Mouse (Mus musculus) right cerebral cortex, postnatal 36 days (tissue): Measurements from ENCODE around the gene Memo1.
A peak's percentile ranks its signal among the peaks of the same experiment; 100 is the strongest.

Source experiments
- DNase-seq, 2 experiments: peaks; one replicate each; pipeline ENCODE4 v3.0.0; 2022; ENCODE audit warnings: low spot score in 2 of 2, mixed read lengths in 1 of 2

Memo1 gene

DNA sequence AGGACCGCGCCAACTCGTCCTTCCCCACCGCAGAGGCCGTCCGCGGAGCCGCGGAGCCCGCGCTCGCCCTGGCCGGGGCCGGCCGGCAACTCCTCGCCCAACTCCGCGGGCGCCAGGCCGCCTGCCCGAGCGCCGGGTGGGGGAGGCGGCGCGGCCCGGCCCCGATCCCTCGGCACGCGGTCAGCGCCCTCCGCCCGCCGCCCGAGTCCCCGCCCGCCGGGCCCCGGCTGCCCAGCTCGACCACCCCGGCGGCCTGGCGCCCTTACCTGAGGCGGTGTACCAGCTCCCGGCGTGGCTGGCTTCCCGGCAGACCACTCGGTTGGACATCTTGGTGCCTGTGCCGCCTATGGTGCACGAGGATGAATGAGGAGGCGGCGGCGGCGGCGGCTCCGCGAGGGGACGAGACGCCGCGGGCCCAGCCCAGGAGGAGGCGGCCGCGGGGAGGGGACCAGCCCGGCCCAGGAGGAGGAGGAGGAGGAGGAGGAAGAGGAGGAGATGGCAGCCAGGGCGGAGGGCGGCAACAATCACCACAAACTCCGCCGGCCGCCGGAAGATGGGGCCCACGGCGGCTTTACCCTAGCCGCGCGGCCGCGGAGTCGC is 795 bp downstream of the Memo1 start:
- peak; percentile 58 to 70 for DNase-seq

DNA sequence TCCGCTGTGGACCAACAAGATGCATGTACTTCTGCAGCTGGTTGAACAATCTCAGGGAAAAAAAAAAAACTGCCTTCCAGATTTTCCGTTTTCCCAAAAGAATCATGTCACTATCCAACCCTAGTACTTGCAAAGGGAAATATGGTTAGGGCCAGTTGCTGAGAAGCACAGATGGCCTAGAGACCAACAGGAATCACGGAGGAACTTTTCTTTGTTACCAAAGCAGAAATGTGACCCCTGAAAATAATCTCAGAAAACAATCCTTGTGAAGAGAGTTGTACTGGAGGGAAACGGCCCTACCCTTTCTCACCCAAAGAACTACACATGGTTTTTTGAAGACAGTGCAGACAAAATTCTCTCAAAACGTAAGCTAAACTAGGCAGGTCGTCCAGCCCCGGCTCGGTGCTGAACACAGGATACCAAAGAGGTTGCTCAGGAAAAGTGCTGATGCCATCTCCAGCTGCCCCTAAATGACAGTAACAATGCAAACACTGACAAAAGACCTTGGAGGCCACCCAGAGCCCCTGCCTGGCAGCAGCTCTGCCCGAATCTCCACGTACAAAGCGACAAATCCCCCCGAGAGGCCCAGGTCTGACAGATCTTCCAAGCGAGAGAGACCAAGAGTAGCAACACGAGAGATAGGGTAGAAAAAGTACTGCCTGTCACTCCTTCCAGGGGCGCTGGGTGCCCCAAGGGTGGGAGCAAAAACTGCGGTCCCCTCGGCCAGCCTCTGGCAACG is 1.5 kb downstream of the Memo1 start:
- no peak for DNase-seq

DNA sequence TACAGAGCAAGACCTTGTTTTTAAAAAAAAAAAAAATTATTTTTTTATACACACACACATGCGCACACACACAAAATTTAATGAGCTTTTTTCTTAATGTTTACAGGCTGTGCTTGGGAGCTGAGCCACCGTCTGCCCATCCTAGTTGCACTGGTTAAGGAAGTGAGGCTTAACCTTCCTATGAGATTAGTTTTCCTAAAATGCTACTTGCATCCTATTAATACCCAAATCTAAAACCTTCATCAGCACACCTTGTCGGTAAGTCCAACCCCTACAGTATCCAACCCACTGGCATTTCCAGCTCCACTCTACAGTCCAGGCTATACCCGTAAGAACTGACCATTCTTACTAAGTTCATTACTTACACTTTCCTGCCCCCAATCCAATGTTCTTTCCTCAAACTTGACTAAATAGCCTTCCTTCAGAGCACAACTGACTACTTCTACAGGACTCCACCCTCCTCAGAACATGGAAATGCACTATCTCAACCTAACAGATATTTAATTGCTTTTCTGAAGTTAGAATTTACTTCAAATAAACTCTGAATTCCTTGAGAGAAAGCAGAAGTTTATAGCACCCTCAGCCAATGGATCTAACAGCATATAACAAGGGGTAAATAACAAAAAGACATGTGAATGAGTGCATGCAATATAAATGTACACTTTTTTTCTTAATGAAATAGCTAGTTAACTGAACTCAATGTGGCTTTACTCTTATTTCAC is 3.5 kb downstream of the Memo1 start:
- DNase-seq: no peak

DNA sequence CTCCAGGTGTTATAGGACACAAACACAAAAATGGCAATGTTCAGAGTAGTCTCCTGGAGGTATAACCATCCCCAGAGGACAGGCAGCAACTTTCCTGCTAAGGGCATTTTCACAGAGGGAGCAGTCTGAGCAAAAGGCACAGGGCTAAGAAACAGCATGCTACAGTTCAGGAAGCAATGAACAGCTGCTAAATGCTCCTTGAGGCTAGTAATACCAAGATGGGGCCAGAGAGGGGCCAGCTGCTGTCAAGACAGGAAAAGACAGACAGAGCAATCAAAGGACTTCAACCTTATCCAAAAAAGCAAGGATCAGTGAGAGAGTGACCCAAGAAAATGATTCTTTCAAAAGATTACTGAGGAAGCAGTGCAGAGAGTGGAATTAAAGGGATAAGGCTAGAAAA is 4.5 kb downstream of the Memo1 start:
- DNase-seq: no peak

DNA sequence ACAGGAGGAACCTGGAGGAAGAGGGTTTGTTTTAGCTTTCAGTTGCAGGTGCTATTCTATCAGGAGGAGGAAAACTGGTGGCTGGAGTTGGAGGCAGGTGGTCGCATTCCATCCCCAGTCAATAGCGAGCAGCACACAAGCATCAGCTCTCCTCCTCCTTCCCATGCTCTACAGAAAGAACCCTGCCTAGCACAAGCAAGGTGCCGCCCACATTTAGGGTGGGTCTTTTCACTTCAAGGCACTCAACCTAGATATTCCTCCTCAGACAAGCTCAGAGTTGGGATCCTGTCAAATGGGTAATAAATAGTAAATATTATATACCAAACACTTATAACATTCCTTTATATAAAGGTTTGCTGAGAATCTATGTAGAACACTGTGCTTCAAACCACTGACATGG is 5.1 kb downstream of the Memo1 start:
- DNase-seq: no peak

DNA sequence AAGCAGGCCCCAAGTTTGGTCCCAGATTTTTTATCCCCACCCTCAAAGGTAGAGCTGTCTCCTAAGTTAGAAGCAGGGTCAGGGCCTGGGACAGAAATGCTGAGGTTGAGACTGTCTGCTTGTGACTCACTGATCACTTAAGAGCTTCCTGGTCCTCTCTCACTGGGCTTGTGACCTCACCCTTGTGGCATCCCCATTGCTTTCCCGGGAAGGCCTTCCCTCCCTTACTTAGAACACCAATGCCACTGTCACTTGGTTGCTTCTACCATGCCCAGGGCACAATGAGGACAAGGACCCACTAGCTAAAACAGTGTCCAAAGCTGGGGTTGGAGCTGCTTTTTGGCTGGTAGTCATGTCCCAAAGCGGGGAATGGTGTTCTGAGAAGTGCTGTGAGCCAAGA is 6.7 kb downstream of the Memo1 start:
- DNase-seq: no peak

DNA sequence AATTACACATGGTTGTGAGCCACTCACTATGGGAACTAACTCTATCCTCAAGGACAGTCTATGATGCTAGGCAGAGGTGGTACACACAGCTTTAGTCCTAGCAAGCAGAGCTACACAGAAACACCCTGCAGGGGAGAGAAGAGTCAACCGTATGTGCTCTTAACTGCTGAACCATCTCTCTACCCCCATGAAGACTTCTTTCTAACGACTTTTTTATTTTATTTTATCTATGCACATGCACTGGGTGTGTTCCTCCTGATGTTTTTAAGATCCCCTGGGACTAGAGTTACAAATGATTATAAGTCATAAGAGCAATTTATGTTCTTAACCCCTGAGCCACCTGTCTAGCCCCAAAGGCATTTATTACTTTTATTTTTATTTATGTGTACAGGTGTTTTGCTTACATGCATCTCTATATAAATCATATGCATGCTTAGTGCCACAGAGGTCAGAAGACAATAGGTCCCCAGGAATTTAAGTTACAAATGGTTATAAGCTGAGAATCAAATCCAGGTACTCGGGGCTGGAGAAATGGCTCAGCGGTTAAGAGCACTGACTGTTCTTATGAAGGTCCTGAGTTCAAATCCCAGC is 9.1 kb downstream of the Memo1 start:
- DNase-seq: no peak

DNA sequence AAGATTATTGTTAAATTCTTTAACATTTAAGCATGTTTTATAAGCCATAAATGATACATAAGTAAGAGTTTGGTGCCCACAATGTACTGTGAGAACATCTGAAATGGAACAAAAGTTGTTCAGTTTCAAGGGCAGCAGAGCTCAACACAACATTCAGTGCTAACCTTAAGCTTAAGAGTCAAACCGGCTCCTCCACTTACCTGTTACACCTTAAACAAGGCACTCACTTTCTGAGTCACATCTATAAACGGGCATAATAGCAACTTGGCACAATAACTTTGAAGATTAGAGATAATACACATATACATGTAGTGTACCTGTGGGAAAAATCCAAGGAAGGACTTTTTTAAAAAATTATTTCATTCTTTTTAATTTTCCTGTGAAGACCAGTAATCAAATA is 9.6 kb downstream of the Memo1 start:
- no peak for DNase-seq

DNA sequence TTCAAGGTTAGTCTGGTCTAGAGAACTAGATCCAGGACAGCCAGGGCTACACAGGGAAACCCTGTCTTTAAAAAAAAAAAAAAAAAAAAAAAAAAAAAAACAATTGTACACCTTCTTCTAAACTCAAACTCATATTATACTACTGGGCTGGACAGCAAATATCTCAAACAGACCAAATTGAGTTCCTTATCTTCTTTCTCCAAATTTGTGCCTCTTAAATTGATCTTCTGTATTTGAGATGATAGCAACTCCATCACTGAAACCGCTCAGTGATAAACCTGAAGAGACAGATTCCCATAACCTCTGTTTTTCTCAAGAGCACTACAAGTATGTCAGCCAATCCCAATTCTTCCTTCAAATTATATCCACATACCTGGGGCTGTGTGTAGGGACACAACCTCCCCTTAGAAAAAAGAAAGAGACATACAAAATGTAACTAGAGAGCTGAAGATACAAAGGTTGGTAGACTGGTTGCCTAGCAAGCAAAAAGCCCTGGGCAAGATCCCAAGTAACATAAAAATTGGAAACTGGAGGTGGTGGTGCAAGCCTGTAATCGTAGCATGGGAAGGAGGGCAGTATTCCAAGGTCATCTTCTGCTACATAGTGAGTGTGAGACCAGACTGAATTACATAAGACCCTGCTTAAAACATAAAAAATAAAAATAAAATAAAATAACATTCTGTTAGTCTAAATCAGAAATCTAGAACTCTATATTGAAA is 10.8 kb downstream of the Memo1 start:
- no peak for DNase-seq

DNA sequence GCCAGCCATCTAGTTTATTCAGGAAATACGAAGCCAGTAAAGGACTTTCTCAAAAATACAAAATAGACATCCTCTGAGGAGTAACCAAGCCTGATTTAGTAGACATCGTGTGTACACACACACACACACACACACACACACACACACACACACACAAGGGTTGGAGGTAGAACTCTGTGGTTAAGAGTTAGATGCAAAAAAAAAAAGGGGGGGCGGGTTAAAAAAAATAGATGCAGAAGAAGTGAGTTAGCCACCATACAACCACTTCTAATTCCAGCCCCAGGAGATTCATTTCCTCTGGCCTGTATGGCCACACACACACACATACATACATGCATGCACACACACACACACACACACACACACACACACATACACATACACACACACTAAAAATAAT is 13.3 kb downstream of the Memo1 start:
- no peak for DNase-seq

DNA sequence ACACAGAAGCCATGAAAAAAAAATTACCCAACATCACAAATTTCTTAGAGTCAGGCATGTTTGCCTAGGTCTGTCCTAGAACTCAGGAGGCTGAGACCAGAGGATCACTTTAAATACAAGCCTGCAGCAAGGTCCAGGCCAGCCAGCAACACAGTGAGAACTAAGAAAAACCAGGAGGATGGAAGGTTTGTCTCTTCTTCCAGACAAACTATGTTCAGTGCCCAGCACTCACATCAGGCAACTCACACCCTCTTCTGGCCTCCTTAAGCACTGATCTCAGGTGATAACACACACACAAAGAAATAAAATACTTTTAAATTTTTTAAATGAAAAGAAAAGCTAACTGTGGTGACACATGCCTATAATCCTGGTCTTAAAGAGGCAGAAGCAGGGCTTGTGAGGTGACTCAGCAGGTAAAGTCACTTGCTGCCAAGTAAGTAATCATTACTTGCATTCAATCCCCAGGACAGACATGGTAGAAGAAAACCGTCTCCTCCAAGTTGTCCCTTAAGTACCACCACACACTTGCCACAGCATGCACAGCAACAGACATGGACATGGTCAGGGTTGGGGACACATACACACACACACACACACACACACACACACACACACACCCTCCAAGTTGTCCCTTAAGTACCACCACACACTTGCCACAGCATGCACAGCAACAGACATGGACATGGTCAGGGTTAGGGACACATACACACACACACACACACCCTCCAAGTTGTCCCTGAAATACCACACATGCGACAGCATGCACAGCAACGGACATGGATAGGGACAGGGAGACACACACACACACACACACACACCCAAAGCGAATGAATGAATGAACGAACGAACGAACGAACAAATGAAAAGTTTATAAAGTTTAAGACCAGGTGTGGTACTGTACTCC is 16.1 kb downstream of the Memo1 start:
- DNase-seq: no peak

DNA sequence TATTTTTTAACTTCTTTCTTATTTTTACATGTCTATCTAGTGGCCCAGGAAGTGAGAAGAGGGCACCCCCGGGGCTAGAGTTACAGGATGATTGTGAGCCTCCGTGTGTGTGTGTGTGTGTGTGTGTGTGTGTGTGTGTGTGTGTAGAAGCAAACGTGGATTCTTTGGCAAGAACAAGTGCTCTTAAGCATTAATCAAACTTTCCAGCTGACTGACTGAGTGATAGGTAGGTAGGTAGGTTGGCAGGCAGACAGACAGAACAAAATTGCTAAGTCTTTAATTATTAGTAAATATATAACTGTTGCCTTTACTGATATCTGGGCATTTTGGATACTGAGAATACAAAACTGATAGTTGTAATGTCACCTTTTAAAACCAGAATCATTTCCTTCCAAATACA is 20.9 kb downstream of the Memo1 start:
- no peak for DNase-seq

DNA sequence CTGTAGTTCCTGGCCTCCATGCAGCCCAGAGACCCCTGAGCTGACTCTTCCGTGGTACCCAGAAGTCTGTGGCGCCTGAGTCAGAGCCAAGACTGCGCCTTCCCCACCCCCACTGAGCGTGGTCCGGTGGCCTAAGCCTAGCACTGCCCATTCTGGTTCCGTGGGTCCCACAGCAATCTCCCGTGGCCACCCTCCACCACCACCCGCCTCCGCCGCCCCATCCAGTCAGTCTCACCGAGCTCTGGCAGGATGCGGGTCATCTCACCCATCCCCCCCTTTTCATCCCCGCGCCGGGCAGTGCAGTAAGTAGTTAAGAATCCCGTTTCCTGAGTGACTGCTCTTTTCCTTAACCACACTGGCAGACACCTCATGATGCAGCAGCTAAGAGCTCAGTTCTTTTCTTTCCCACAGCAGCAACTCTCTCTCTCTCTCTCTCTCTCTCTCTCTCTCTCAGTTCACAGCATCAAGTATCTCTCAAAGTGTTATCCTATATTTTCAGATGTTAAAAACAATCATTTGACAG is 22.6 kb downstream of the Memo1 start:
- DNase-seq: no peak

DNA sequence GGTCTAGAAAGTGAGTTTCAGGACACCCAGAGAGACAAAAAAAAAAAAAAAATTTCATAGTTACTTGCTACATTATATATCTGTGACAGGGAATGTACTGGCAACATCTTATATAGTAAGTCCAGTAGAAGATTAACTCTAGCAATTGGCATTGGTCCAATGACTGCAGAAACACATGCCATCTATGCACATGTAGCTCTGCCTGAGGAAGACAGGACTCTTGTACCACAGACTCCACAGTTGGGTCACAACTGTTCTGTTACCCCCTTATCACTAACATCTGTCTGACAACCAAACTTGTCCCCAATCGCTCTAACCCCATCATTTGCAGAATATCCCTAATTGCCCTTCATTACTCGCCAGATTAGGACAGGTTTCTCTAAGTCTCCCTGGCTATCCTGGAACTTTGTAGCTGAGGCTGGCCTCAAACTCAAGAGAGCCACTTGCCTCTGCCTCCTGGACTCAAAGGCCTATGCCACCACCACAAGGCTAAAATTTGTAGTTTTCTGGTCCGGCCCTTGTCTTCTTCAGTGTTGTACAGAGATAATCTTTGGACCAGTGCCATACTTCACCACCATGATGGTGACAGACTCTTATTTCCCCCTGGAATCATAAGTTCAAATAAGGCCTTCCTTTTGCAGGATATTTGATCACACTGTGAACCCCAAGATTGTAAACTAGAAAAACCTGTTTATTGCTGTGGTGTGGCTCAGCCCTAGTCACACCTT is 23.6 kb downstream of the Memo1 start:
- no peak for DNase-seq

DNA sequence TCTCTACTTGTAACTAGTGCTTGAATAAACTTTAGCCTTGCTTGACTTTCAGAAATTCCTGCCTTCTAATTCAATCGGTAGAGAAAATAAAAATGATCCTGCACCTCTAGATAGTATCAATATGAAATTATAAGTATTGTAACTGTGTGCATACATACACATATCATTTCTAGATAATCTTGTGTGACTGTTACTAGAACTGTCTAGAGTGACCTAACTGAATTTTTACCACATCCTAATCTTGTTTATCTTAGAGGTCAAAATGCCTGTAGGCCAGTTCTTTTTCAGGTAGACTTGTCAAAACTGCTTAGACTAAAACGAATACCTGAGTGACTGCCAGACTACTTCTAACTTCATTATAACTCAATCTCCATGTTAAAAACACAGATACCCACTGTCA is 25.1 kb downstream of the Memo1 start:
- no peak for DNase-seq

DNA sequence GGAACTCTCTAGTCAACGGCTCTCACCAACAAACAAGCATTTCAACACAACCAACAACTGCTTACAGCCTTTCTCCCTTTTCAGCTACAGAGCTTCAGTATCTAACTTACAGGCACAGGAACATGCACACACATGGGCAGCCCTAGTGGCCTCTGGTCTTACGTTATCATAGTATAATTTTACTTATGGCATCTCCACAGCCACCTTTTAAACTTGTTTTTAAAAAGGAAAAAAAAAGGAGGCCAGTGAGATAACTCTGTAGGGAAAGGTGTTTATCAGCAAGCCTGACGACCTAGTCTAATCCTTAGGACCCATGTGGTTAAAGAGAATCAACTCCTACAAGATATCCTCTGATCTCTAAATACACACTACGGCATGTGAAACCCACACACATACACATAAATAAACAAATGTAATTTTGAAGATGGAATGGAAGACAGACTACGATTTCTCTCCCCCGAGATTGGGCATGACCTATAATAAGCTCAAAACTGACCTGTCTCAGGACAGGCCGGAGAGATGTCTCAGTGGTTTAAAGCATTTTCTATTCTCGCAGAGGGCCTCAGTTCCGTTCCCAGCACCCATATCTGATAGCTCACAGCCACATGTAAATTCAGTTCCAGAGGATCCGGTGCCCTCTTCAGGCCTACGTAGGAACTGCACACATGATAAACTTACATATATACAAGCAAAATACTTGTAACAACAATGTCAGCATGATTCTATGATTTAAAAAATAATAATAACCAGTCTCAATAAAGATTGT is 27.7 kb downstream of the Memo1 start:
- DNase-seq: no peak

DNA sequence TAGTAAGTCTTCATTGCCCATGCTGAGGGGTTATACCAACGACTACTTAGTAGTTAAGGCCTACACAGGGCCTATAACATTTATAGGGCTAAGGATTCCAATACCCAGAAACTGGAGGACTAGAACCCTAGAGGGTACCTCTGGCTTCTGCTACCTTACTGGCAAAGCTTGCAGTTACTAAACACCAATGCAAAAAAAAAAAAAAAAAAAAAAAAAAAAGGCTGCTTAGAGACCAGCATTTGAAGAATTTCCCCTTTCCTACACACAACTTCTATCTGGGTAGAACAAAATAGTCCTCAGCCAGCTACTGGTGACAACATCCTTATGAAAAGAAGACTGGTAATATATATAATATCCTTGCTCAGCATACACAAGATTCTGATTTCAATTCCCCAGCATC is 29.7 kb downstream of the Memo1 start:
- DNase-seq: no peak

DNA sequence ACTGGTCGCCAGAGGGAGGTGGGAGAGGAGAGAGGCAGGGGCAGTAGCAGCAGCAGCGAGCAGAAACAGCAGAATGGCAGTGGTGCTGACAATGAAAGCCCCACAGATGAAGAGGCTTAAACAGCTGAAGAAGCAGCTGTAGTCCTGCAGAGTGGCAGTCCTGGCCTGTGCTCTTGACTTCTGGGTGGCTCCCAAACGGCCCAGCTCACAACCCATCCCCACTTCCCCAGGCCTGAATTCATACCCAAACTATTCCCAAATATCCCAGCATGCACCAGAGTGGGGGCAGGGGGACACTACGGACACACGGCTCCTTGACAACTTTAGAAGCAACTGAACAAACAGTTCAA is 30.2 kb downstream of the Memo1 start:
- DNase-seq: no peak

DNA sequence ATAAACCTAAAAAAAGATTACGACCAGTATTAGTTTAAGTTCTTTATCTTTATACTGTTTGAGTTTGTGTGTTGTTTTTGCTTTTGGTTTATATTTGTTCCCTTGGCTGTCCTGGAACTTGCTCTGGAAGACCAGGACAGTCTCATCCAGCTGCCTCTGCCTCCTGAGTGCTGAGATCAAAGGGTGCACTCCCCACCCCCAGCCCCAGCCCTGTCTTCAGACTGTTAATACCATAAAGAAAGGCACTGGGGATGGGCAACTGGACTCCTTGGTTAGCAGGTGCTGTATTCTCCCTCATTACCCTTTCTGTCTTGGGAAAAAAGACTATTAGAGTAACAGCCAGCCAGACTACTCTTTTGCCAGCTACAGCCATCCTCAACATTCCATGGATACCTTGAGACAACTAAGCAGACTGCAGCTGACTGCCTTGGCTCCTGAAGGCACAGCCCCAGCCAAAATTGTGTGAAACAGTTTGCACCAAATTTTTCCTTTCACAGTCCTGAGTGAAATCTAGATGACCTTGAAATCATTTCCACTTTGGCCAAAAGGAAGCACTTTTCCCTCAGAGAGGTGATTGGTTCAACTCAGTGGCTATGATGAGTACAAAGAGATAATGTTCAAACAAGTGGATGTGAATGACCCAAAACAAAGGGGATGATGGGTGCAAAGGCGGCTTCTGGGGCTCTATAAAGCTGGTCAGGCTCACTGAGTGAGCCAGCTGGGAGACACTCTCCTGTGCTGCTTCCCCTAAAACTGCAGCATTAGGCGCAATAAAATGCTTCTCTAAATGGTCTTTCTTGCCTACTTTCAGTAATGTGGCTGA is 30.8 kb downstream of the Memo1 start:
- no peak for DNase-seq
